Mouse (Mus musculus) CD4-positive naive resting alpha-beta T cell, adult 76 days (primary cell): ENCODE measurements around the gene Boc. TPM values are rescaled to one million over a fixed set of nuclear protein-coding genes. Genes with fewer than 3 reads are reported as not detected.

Experiments used
- total RNA-seq: library from RNA; stranded (reverse); gene quantifications from one replicate; pipeline ENCODE4 v1.2.4, GENCODE M21; 2023

The Boc gene
- not detected for total RNA-seq

GRCm38 (mm10) chr16:44558471-44559329 lies at the start of gene Boc:
Gene Boc, minus strand, starts transcription at chr16:44558897.

Other genes starting within 250 kb of the Boc start
- 164 TPM for gene Sidt1, start 225.7 kb downstream of the Boc start, total RNA-seq
- 54.1 TPM for gene Spice1, start 211.8 kb downstream of the Boc start, total RNA-seq
- gene Cfap44, start 164.1 kb downstream of the Boc start, total RNA-seq: not detected
- gene Nepro, start 165.4 kb upstream of the Boc start, total RNA-seq: 16.6 TPM
- gene Gtpbp8, start 187.5 kb upstream of the Boc start, total RNA-seq: 10.5 TPM
- 5.1 TPM for gene Cd200r1, start 206.8 kb upstream of the Boc start, total RNA-seq